Mouse (Mus musculus) liver, adult 2 months (tissue): ENCODE results near the gene Zfp800. TPM values are rescaled to one million over a fixed set of nuclear protein-coding genes. Genes with fewer than 3 reads are reported as not detected.
A peak's percentile ranks its signal among the peaks of the same experiment; 100 is the strongest.

ENCODE experiments used
- DNase-seq: peaks from one replicate; pipeline ENCODE4 v3.0.0-alpha.2; 2011; ENCODE audit warnings: low read depth, low spot score; ENCODE audit errors: extremely low read depth
- H3K27ac ChIP-seq: fragments of 200-500 bp; replicated peaks from 2 replicates; pipeline ENCODE4 v1.5.1; 2012; ENCODE audit warnings: low read depth, mild to moderate bottlenecking, control low read depth, inconsistent platforms, low read length; ENCODE audit not compliant: insufficient read depth
- H3K27me3 ChIP-seq: fragments of 200-500 bp; 2 replicates; pipeline ENCODE4 v1.6.1; 2012; ENCODE audit warnings: mild to moderate bottlenecking, moderate library complexity, low read length, inconsistent platforms; ENCODE audit not compliant: control insufficient read depth, insufficient read depth
- H3K36me3 ChIP-seq: fragments of 200-500 bp; 2 replicates; pipeline ENCODE4 v1.6.1; 2012; ENCODE audit warnings: low read length, inconsistent platforms; ENCODE audit not compliant: control insufficient read depth, insufficient read depth
- H3K4me1 ChIP-seq: fragments of 200-500 bp; 2 replicates; pipeline ENCODE4 v1.6.1; 2011; ENCODE audit warnings: low read length; ENCODE audit not compliant: control insufficient read depth, insufficient read depth
- H3K4me3 ChIP-seq: fragments of 200-500 bp; 2 replicates; pipeline ENCODE4 v1.5.1; 2011; ENCODE audit warnings: low read depth, mild to moderate bottlenecking, control low read depth, low read length, moderate library complexity; ENCODE audit not compliant: insufficient read depth
- H3K79me2 ChIP-seq: fragments of 200-500 bp; 2 replicates; pipeline ENCODE4 v1.6.1; 2012; ENCODE audit warnings: inconsistent platforms, mild to moderate bottlenecking, low read length, moderate library complexity; ENCODE audit not compliant: control insufficient read depth, insufficient read depth
- H3K9ac ChIP-seq: fragments of 200-500 bp; 2 replicates; pipeline ENCODE4 v1.6.1; 2012; ENCODE audit warnings: low read depth, mild to moderate bottlenecking, control low read depth, inconsistent platforms, low read length
- CTCF ChIP-seq: fragments of 200-500 bp; IDR thresholded peaks from 2 replicates; pipeline ENCODE4 v1.5.1; 2011; ENCODE audit warnings: low read depth, low read length, control low read depth
- POLR2A ChIP-seq: fragments of 200-500 bp; IDR thresholded peaks from 2 replicates; pipeline ENCODE4 v1.6.1; 2011; ENCODE audit warnings: low read length, control low read depth; ENCODE audit not compliant: insufficient read depth; ENCODE audit errors: extremely low read depth
- WGBS: fragments of 180-500 bp; shearing (Covaris S2); methylation state at CpG from one replicate; pipeline ENCODE4 v1.1.7; 2018; 5-methylcytosine and 5-hydroxymethylcytosine counted together
- polyA plus RNA-seq: library from polyadenylated mRNA; depleted of rRNA; stranded (reverse); fragments of >200 nt; gene quantifications from 2 replicates; pipeline ENCODE4 v1.2.3, GENCODE M21; 2012
- total RNA-seq: library from RNA; depleted of rRNA; stranded (reverse); fragments of >200 nt; gene quantifications from 2 replicates; pipeline ENCODE4 v1.2.3, GENCODE M21; 2014

Gene Zfp800
- total and polyA plus RNA-seq, 2 experiments = 1.7 to 12.3 TPM

DNA sequence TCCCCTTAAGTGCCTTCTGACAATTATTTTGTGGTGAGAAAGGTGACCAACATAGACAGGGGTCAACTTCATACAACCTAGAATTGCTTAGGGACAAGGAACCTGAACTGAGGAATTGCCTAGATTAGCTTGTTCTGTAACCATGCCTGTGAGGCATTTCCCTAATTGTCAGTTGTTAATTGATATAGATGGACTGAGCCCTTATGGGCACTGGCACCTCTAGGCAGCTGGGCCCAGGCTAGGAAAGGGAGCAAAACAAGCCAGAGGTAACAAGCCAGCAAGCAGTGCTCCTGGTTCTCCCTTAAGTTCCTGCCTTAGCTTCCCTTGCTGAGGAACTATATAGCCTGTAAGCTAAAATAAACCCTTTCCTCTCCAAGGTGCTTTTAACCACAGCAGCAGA lies 52.1 kb downstream of the Zfp800 start:
- Histone ChIP-seq H3K27ac (no peak overlapping the region), H3K36me3 (no peaks in the 10 kb centered on the region), H3K27me3 (no peaks in the 10 kb centered on the region), H3K4me1 (no peaks in the 10 kb centered on the region), H3K9ac (no peak overlapping the region), H3K4me3 (no peak overlapping the region), H3K79me2 (no peaks in the 10 kb centered on the region)
- TF ChIP-seq POLR2A = no peak
- TF ChIP-seq CTCF = no peak
- DNase-seq = no peak

DNA sequence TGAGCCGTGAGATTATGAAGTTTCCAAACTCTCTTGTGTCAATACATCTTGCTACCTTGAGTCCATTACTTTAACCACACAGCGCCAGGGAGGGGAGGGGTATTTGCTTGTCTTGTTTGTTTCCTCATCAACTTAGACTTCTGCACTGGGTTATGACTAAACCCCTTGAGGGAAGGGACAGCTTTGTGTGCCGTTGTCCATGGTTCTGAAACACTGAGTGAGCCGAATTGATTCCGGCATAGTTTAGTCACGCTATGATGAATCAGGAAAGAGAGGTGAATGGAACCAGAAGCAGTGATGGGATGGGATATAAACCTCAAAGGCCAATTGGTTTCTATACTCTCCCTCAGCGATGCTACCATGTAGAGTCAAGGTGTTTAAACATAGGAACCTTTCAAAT lies 52.6 kb downstream of the Zfp800 start:
- no peaks in the 10 kb centered on the region for H3K27me3 ChIP-seq
- no peaks in the 10 kb centered on the region for H3K79me2 ChIP-seq
- H3K4me3 ChIP-seq = no peak overlapping the region
- H3K9ac ChIP-seq = no peak overlapping the region
- no peak for TF ChIP-seq POLR2A
- TF ChIP-seq CTCF = no peak
- H3K36me3 ChIP-seq = no peaks in the 10 kb centered on the region
- DNase-seq = no peak
- H3K4me1 ChIP-seq = no peaks in the 10 kb centered on the region
- 44% methylated on average over 7 of the region's 7 CpGs for WGBS
- no peak overlapping the region for H3K27ac ChIP-seq

DNA sequence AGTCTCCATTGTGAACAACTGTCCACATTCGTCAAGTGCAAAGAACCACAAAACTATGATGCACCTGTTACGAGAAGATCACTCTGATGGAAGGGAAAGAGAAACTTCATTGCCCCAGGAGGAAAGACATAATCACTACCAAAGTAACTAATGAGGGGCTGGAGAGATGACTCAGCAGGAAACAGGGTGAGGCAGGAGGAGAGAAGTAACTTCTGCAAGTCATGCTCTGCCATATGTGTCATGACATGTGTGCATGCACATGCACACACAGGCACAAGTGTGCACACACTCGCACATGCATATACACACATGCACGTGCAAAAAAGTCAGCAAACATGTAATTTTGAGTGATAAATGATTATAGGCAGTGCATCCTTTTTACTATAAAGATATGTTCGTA lies 54.9 kb downstream of the Zfp800 start:
- no peaks in the 10 kb centered on the region for H3K27me3 ChIP-seq
- WGBS = 77% methylated on average over 5 of the region's 5 CpGs
- no peak for DNase-seq
- no peaks in the 10 kb centered on the region for H3K4me1 ChIP-seq
- TF ChIP-seq POLR2A = no peak
- no peak for TF ChIP-seq CTCF
- no peaks in the 10 kb centered on the region for H3K79me2 ChIP-seq
- no peak overlapping the region for H3K4me3 ChIP-seq
- H3K27ac ChIP-seq = no peak overlapping the region
- no peak overlapping the region for H3K9ac ChIP-seq
- no peaks in the 10 kb centered on the region for H3K36me3 ChIP-seq

DNA sequence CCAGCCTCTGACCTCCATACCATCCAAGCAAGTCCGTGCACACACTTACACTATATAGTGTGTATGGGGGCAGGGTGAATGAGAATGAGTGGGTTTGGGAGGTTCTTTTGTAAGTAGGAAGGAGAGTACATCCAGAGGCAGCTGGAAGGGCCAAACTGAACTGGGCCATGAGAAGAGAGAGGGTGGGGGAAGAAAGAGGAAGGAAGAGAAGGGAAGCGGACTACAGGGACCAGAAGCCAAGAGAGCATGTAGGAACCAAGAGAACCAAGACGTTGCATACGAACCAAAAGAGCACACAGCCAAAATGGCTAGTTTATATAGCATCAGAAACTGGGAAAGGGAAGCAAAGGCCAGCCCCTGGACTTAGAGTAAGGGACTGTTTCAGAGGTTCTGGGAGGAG lies 56.6 kb downstream of the Zfp800 start:
- 87% methylated on average over 4 of the region's 4 CpGs for WGBS
- Histone ChIP-seq H3K79me2 (no peaks in the 10 kb centered on the region), H3K4me3 (no peak overlapping the region), H3K27me3 (no peaks in the 10 kb centered on the region), H3K4me1 (no peaks in the 10 kb centered on the region), H3K27ac (no peak overlapping the region), H3K9ac (no peak overlapping the region), H3K36me3 (no peaks in the 10 kb centered on the region)
- no peak for DNase-seq
- TF ChIP-seq CTCF (no peak), POLR2A (no peak)

DNA sequence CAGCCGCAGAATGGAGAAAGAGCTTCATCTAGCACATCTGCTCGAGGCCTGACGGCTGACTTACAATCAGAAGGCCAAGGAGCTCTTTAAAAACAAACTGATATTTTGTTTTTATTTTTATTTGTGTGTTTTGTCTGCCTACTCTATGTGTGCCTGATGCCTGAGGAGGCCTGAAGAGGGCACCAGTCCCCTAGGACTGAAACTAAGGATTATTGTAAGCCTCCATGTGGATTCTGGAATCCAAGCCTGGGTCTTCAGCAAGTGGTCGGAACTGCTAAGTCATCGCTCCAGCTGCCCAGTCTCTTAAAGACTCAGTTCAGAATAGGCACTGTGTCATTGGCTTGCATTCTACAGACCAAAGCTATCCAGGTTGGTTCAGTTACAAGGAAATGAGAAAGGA lies 58.4 kb downstream of the Zfp800 start:
- H3K4me1 ChIP-seq = no peaks in the 10 kb centered on the region
- H3K9ac ChIP-seq = no peak overlapping the region
- no peak overlapping the region for H3K4me3 ChIP-seq
- DNase-seq = peak; percentile 13
- no peaks in the 10 kb centered on the region for H3K79me2 ChIP-seq
- WGBS = 87% methylated on average over 5 of the region's 5 CpGs
- H3K27me3 ChIP-seq = no peaks in the 10 kb centered on the region
- no peak overlapping the region for H3K27ac ChIP-seq
- H3K36me3 ChIP-seq = no peaks in the 10 kb centered on the region
- peak; percentile 35; the same call in 1 of the 2 replicates for TF ChIP-seq CTCF
- no peak for TF ChIP-seq POLR2A

DNA sequence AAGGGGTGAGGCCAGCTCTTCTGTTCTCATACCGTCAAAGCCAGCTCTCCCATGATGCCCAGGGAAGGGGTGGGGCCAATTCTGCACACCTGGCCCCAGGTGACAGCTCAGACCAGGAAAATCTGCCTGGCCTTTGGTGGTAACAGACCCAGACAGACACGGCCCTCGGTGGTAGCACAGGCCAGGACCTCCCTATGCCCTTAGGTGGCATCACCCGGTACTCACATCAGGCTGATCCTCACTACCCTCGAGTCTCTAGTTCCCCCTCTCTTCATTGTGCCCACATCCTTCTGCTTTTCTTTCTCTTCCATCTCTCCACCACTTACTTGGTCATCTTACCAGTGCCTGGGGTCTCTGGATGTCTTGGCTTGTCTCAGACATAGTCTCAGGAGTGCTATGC lies 64.1 kb downstream of the Zfp800 start:
- no peaks in the 10 kb centered on the region for H3K36me3 ChIP-seq
- WGBS = 82% methylated on average over 5 of the region's 5 CpGs
- H3K79me2 ChIP-seq = no peaks in the 10 kb centered on the region
- no peaks in the 10 kb centered on the region for H3K4me1 ChIP-seq
- DNase-seq = no peak
- H3K4me3 ChIP-seq = no peak overlapping the region
- no peak for TF ChIP-seq CTCF
- TF ChIP-seq POLR2A = no peak
- no peak overlapping the region for H3K9ac ChIP-seq
- H3K27ac ChIP-seq = no peak overlapping the region
- H3K27me3 ChIP-seq = no peaks in the 10 kb centered on the region
